Mouse (Mus musculus): ENCODE measurements around the gene Hist1h3g. TPM values are rescaled to one million over a fixed set of nuclear protein-coding genes. Genes with fewer than 3 reads are reported as not detected.
A peak's percentile ranks its signal among the peaks of the same experiment; 100 is the strongest.

The Hist1h3g gene
- polyA plus RNA-seq, 1 experiment = 0.92 TPM

GRCm38 (mm10) chr13:23523976-23524375, 11.2 kb upstream of the Hist1h3g start:
- Histone ChIP-seq H3K4me1 (ENCODE audit: control insufficient read depth, insufficient read depth, low read length) (no peaks in the 10 kb centered on the region), H3K4me3 (ENCODE audit: insufficient read depth, low read length) (no peak overlapping the region), H3K27ac (ENCODE audit: insufficient read depth, low read length) (no peak overlapping the region)
- TF ChIP-seq POLR2A (IDR thresholded peaks at IDR 0.05; ENCODE audit: extremely low read depth, insufficient read depth, low read length) (no peak), CTCF (IDR thresholded peaks at IDR 0.05; ENCODE audit: extremely low read depth, insufficient read depth, low read length) (no peak)

- Histone ChIP-seq H3K27ac (ENCODE audit: insufficient read depth, low read length) (no peak overlapping the region), H3K4me1 (ENCODE audit: control insufficient read depth, insufficient read depth, low read length) (no peaks in the 10 kb centered on the region), H3K4me3 (ENCODE audit: insufficient read depth, low read length) (no peak overlapping the region)
- TF ChIP-seq CTCF (IDR thresholded peaks at IDR 0.05; ENCODE audit: extremely low read depth, insufficient read depth, low read length) (peak; percentile 93), POLR2A (IDR thresholded peaks at IDR 0.05; ENCODE audit: extremely low read depth, insufficient read depth, low read length) (no peak)
Observed at GRCm38 (mm10) chr13:23524654-23525053, 10.6 kb upstream of the Hist1h3g start.

- TF ChIP-seq POLR2A (IDR thresholded peaks at IDR 0.05; ENCODE audit: extremely low read depth, insufficient read depth, low read length) (no peak), CTCF (IDR thresholded peaks at IDR 0.05; ENCODE audit: extremely low read depth, insufficient read depth, low read length) (no peak)
- H3K4me3 ChIP-seq (ENCODE audit: insufficient read depth, low read length) = peak overlapping the region; percentile 2; the same call in 1 of the 2 replicates
Observed at GRCm38 (mm10) chr13:23525901-23526300, 9.3 kb upstream of the Hist1h3g start.

GRCm38 (mm10) chr13:23526312-23526711, 8.9 kb upstream of the Hist1h3g start:
- Histone ChIP-seq H3K27ac (ENCODE audit: insufficient read depth, low read length) (no peak overlapping the region), H3K4me1 (ENCODE audit: control insufficient read depth, insufficient read depth, low read length) (no peaks in the 10 kb centered on the region), H3K4me3 (ENCODE audit: insufficient read depth, low read length) (peak overlapping the region; percentile 2)
- no peak for TF ChIP-seq CTCF (IDR thresholded peaks at IDR 0.05; ENCODE audit: extremely low read depth, insufficient read depth, low read length)
- no peak for TF ChIP-seq POLR2A (IDR thresholded peaks at IDR 0.05; ENCODE audit: extremely low read depth, insufficient read depth, low read length)

More at GRCm38 (mm10) chr13:23525901-23526300, 9.3 kb upstream of the Hist1h3g start:
- no peak overlapping the region for H3K27ac ChIP-seq (ENCODE audit: insufficient read depth, low read length)
- H3K4me1 ChIP-seq (ENCODE audit: control insufficient read depth, insufficient read depth, low read length) = no peaks in the 10 kb centered on the region

- no peak for TF ChIP-seq CTCF (IDR thresholded peaks at IDR 0.05; ENCODE audit: extremely low read depth, insufficient read depth, low read length)
- no peak for TF ChIP-seq POLR2A (IDR thresholded peaks at IDR 0.05; ENCODE audit: extremely low read depth, insufficient read depth, low read length)
- Histone ChIP-seq H3K27ac (ENCODE audit: insufficient read depth, low read length) (no peak overlapping the region), H3K4me3 (ENCODE audit: insufficient read depth, low read length) (no peak overlapping the region), H3K4me1 (ENCODE audit: control insufficient read depth, insufficient read depth, low read length) (peaks cover 1% of the 10 kb centered on the region; the same call in 1 of the 2 replicates)
Observed at GRCm38 (mm10) chr13:23529005-23529404, 6.2 kb upstream of the Hist1h3g start.

- Histone ChIP-seq H3K27ac (ENCODE audit: insufficient read depth, low read length) (no peak overlapping the region), H3K4me1 (ENCODE audit: control insufficient read depth, insufficient read depth, low read length) (peaks cover 4% of the 10 kb centered on the region; the same call in 1 of the 2 replicates), H3K4me3 (ENCODE audit: insufficient read depth, low read length) (peak overlapping the region; percentile 47; the same call in 1 of the 2 replicates)
- TF ChIP-seq POLR2A (IDR thresholded peaks at IDR 0.05; ENCODE audit: extremely low read depth, insufficient read depth, low read length) (no peak), CTCF (IDR thresholded peaks at IDR 0.05; ENCODE audit: extremely low read depth, insufficient read depth, low read length) (no peak)
Observed at GRCm38 (mm10) chr13:23529480-23530165, 5.6 kb upstream of the Hist1h3g start.

- TF ChIP-seq CTCF (IDR thresholded peaks at IDR 0.05; ENCODE audit: extremely low read depth, insufficient read depth, low read length) (no peak), POLR2A (IDR thresholded peaks at IDR 0.05; ENCODE audit: extremely low read depth, insufficient read depth, low read length) (no peak)
- Histone ChIP-seq H3K4me3 (ENCODE audit: insufficient read depth, low read length) (peak overlapping the region; percentile 47), H3K4me1 (ENCODE audit: control insufficient read depth, insufficient read depth, low read length) (peaks cover 4% of the 10 kb centered on the region; the same call in 1 of the 2 replicates), H3K27ac (ENCODE audit: insufficient read depth, low read length) (peak overlapping the region; percentile 67)
Observed at GRCm38 (mm10) chr13:23530181-23530900, 4.9 kb upstream of the Hist1h3g start.

GRCm38 (mm10) chr13:23530901-23531875, 4.0 kb upstream of the Hist1h3g start, which contains the start of gene Hist1h4h:
Hist1h4h (plus strand) TSS chr13:23531050.
- Histone ChIP-seq H3K4me1 (ENCODE audit: control insufficient read depth, insufficient read depth, low read length) (peaks cover 4% of the 10 kb centered on the region; the same call in 1 of the 2 replicates), H3K27ac (ENCODE audit: insufficient read depth, low read length) (peak within 1 kb of the TSS; percentile 76), H3K4me3 (ENCODE audit: insufficient read depth, low read length) (peak within 1 kb of the TSS; percentile 47)
- TF ChIP-seq CTCF (IDR thresholded peaks at IDR 0.05; ENCODE audit: extremely low read depth, insufficient read depth, low read length) (no peak), POLR2A (IDR thresholded peaks at IDR 0.05; ENCODE audit: extremely low read depth, insufficient read depth, low read length) (peak; percentile 99)

All from cortical plate, adult 2 months (tissue).